Mouse (Mus musculus) CH12.LX (cell line): ENCODE data around the gene Ppp1r16b.

ENCODE experiments used
- CTCF ChIP-seq, 2 experiments: IDR thresholded peaks in 1 of 2; conservative IDR thresholded peaks in 1 of 2; 2 replicates each; pipeline ENCODE4 v1.5.1; 2011 to 2012; ENCODE audit warnings: low read depth in 2 of 2, low read length in 2 of 2, improper control_type of control experiment in 1 of 2, inconsistent platforms in 1 of 2, mild to moderate bottlenecking in 1 of 2, moderate library complexity in 1 of 2
- ELF1 ChIP-seq: IDR thresholded peaks from 2 replicates; pipeline ENCODE4 v1.6.1; 2014; ENCODE audit warnings: low read depth, mild to moderate bottlenecking, inconsistent platforms, low read length, improper control_type of control experiment
- HCFC1 ChIP-seq: IDR thresholded peaks from 2 replicates; pipeline ENCODE4 v1.6.1; 2012; ENCODE audit warnings: low read depth, mild to moderate bottlenecking, inconsistent platforms, low read length, improper control_type of control experiment
- IRF4 ChIP-seq: IDR thresholded peaks from 2 replicates; pipeline ENCODE4 v1.6.1; 2014; ENCODE audit warnings: low read depth, mild to moderate bottlenecking, inconsistent platforms, low read length, improper control_type of control experiment
- JUND ChIP-seq: conservative IDR thresholded peaks from 2 replicates; pipeline ENCODE4 v1.6.1; 2011; ENCODE audit warnings: low read depth, low read length, improper control_type of control experiment
- MAZ ChIP-seq: IDR thresholded peaks from 2 replicates; pipeline ENCODE4 v1.6.1; 2012; ENCODE audit warnings: low read depth, mild to moderate bottlenecking, inconsistent platforms, low read length, improper control_type of control experiment, moderate library complexity
- MEF2A ChIP-seq: IDR thresholded peaks from 2 replicates; pipeline ENCODE4 v1.6.1; 2014; ENCODE audit warnings: low read depth, mild to moderate bottlenecking, inconsistent platforms, low read length, improper control_type of control experiment, borderline replicate concordance
- MYC ChIP-seq: IDR thresholded peaks from 2 replicates; pipeline ENCODE4 v1.6.1; 2011; ENCODE audit warnings: low read depth, mild to moderate bottlenecking, improper control_type of control experiment, low read length
- POLR2A ChIP-seq: IDR thresholded peaks from 2 replicates; pipeline ENCODE4 v1.6.1; 2011; ENCODE audit warnings: low read depth, mild to moderate bottlenecking, improper control_type of control experiment, low read length
- RAD21 ChIP-seq: IDR thresholded peaks from 2 replicates; pipeline ENCODE4 v1.6.1; 2011; ENCODE audit warnings: low read depth, mild to moderate bottlenecking, low read length, improper control_type of control experiment, moderate library complexity
- SIN3A ChIP-seq: IDR thresholded peaks from 2 replicates; pipeline ENCODE4 v1.6.1; 2012; ENCODE audit warnings: low read length, improper control_type of control experiment, inconsistent platforms
- TBP ChIP-seq: conservative IDR thresholded peaks from 2 replicates; pipeline ENCODE4 v1.6.1; 2011; ENCODE audit warnings: low read depth, low read length, improper control_type of control experiment
- UBTF ChIP-seq: IDR thresholded peaks from 2 replicates; pipeline ENCODE4 v1.6.1; 2012; ENCODE audit warnings: low read depth, mild to moderate bottlenecking, inconsistent platforms, low read length, improper control_type of control experiment, moderate library complexity

DNA sequence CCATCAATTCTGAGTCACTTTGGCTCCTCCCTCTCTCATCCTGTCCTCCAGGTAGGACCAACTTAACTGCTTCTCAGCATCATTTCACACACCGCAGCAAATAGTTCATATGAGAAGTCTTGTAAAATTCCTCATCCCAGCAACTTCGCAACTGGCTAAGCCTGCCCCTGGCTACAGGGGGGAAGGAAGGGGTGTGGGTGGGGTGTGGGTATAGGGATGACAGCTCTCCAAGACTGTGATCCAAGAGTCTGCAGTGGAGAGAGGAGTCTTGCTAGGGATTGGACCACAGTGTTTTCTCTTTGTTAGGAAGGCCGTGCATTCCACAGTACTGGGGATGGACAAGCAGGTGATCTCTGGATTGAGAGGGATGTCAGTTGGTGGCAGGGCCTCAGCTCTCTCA is 19.7 kb downstream of the Ppp1r16b start:
- no peak for TF ChIP-seq IRF4
- no peak for TF ChIP-seq POLR2A
- TF ChIP-seq CTCF (conservative IDR thresholded peaks at IDR 0.05 in 1 of 2, IDR thresholded peaks at IDR 0.05 in 1 of 2; ENCODE audit: low read depth in 2 of 2, low read length in 2 of 2), result no peak
- no peak for TF ChIP-seq TBP
- TF ChIP-seq UBTF, result no peak
- no peak for TF ChIP-seq RAD21
- TF ChIP-seq ELF1, result no peak
- TF ChIP-seq MAZ, result no peak
- TF ChIP-seq MEF2A, result no peak
- no peak for TF ChIP-seq SIN3A
- TF ChIP-seq MYC, result no peak
- no peak for TF ChIP-seq JUND
- TF ChIP-seq HCFC1, result no peak
